Mouse (Mus musculus) limb, embryonic 15.5 days (tissue): ENCODE results near the gene Ly6f. TPM values are rescaled to one million over a fixed set of nuclear protein-coding genes. Genes with fewer than 3 reads are reported as not detected.

ENCODE experiments used
- polyA plus RNA-seq: library from polyadenylated mRNA; unstranded; fragments of >200 nt; fragmentation: Nextera tagmentation; extraction: Ambion mirVana; gene quantifications from 2 replicates; pipeline ENCODE4 v1.2.1, GENCODE M21; 2015

The Ly6f gene
- polyA plus RNA-seq, 1 experiment from 2014 or later = not detected

Other genes starting within 250 kb of the Ly6f start
- 14.1 and 20.1 TPM in 2 replicates for gene Ly6c1, start 219.6 kb upstream of the Ly6f start, polyA plus RNA-seq
- gene Ly6c2, start 156.5 kb upstream of the Ly6f start, polyA plus RNA-seq = 1.1 and 1.4 TPM in 2 replicates
- gene Ly6g, start 113.2 kb upstream of the Ly6f start, polyA plus RNA-seq = not detected in 2 replicates
- not detected in 2 replicates for gene BC025446, start 52.0 kb upstream of the Ly6f start, polyA plus RNA-seq